Comparison of ENCODE assay signal across 7 mouse cellular contexts in genomic region chr10:4944725-4945124, GRCm38 (mm10).
"Had no signal": no experiment of that assay in that cellular context is flagged by ENCODE, and none has a peak within 500 bp of the region (broad histone marks: within the 10 kb centered on the region; RNA-seq: fewer than 3 reads in every experiment).

No protein-coding gene starts in this region.

- DNase-seq: lung, adult 2 months; lung, postnatal 14 days; lung, postnatal 36 days; right cerebral cortex, postnatal 14 days; thymus, adult 2 months; thymus, postnatal 25 days; thymus, postnatal 4 days had no signal
